Mouse (Mus musculus) forebrain, embryonic 11.5 days (tissue): ENCODE measurements at regions not wholly inside any gene's neighbourhood (a gene's known extent, or its start where the extent isn't known, plus 50 kb on each side); places are given as distances from the start of the nearest gene placed in this dataset.
A peak's percentile ranks its signal among the peaks of the same experiment; 100 is the strongest.
"Not testable (repeated sequence)": the region's sequence is repeated elsewhere in the genome, so short reads cannot be mapped to it uniquely, and the experiment has no call there.

Experiments used
- ATAC-seq: fragments of 200-750 bp; cut with Nextera tagmentation; replicated peaks from 2 replicates; pipeline ENCODE4 v1.8.0; 2017; ENCODE audit warnings: moderate TSS enrichment; ENCODE audit not compliant: low FRiP score
- DNase-seq: peaks from one replicate; pipeline ENCODE4 v3.0.0-alpha.2; 2017; ENCODE audit warnings: low spot score
- H3K27ac ChIP-seq: fragments of 300-500 bp; sonication (generic); 2 replicates; pipeline ENCODE4 v1.5.1; 2014; ENCODE audit warnings: low read depth, low read length
- H3K27me3 ChIP-seq: fragments of 300-500 bp; sonication (generic); 2 replicates; pipeline ENCODE4 v1.6.1; 2014; ENCODE audit warnings: mild to moderate bottlenecking, low read length, mixed read lengths; ENCODE audit not compliant: control insufficient read depth, insufficient read depth
- H3K36me3 ChIP-seq: fragments of 300-500 bp; sonication (generic); 2 replicates; pipeline ENCODE4 v1.6.1; 2014; ENCODE audit warnings: mild to moderate bottlenecking, low read length, moderate library complexity, mixed read lengths; ENCODE audit not compliant: control insufficient read depth, insufficient read depth
- H3K4me1 ChIP-seq: fragments of 300-500 bp; sonication (generic); replicated peaks from 2 replicates; pipeline ENCODE4 v1.6.1; 2014; ENCODE audit warnings: low read length, mixed read lengths; ENCODE audit not compliant: control insufficient read depth, insufficient read depth
- H3K4me2 ChIP-seq: fragments of 300-500 bp; sonication (generic); 2 replicates; pipeline ENCODE4 v1.6.1; 2014; ENCODE audit warnings: low read depth, mild to moderate bottlenecking, low read length, moderate library complexity, mixed read lengths; ENCODE audit not compliant: severe bottlenecking
- H3K4me3 ChIP-seq: fragments of 300-500 bp; sonication (generic); 2 replicates; pipeline ENCODE4 v1.5.1; 2014; ENCODE audit warnings: low read depth, low read length
- H3K9ac ChIP-seq: fragments of 300-500 bp; sonication (generic); 2 replicates; pipeline ENCODE4 v1.6.1; 2014; ENCODE audit warnings: low read length
- H3K9me3 ChIP-seq: fragments of 300-500 bp; sonication (generic); 2 replicates; pipeline ENCODE4 v1.6.1; 2016; ENCODE audit warnings: low read length, mixed read lengths; ENCODE audit not compliant: control insufficient read depth
- whole genome bisulfite sequencing: fragments of 180-500 bp; shearing (Covaris S2); extraction: QIAGEN DNeasy Blood & Tissue Kit; methylation state at CpG from one replicate; pipeline ENCODE4 v1.1.7; 2014; 5-methylcytosine and 5-hydroxymethylcytosine counted together

DNA sequence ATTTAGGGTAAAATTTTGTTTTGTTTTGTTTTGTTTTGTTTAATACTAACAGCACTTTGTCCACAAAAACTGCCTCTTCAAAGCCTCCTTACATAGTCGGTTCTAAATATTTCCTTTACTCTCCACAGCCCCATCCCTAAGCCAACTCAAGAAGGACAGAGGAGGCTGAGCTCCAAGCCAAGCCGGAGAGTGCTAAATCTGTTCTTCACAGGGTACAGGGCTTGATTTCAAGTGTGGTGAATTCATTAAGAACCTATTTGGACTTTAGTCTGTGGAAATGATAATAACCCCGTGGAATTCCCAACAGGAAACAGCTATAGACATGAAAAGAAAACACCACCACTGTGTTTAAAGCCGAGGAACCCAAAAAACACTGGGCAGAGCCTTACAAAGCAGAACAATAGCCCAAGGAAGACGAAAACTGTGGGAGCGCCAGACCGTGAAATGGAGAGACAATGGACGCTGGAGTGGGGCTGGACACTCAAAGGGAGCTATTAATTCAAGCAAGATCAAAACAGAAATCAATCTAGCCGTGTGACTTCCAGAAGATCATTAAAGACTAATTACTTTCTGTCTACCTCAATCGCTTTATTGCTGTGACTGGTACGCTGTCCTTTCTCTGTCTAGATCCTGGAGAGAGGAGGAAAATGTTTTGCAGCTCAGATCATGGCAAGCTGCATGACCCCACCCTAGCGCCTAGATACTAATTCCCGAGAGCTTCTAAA lies 194.7 kb downstream of the Trmt11 start:
- H3K36me3 ChIP-seq: no peaks in the 10 kb centered on the region
- 9% methylated on average over 13 of the region's 13 CpGs for WGBS
- no peaks in the 10 kb centered on the region for H3K9me3 ChIP-seq
- ATAC-seq (peak; percentile 98), DNase-seq (peak; percentile 85)
- H3K4me2 ChIP-seq: peak overlapping the region; percentile 6; the same call in 1 of the 2 replicates
- no peak overlapping the region for H3K4me3 ChIP-seq
- H3K27me3 ChIP-seq: peaks cover 27% of the 10 kb centered on the region
- peak overlapping the region; percentile 32; the same call in 1 of the 2 replicates for H3K27ac ChIP-seq
- H3K9ac ChIP-seq: no peak overlapping the region
- no peaks in the 10 kb centered on the region for H3K4me1 ChIP-seq

DNA sequence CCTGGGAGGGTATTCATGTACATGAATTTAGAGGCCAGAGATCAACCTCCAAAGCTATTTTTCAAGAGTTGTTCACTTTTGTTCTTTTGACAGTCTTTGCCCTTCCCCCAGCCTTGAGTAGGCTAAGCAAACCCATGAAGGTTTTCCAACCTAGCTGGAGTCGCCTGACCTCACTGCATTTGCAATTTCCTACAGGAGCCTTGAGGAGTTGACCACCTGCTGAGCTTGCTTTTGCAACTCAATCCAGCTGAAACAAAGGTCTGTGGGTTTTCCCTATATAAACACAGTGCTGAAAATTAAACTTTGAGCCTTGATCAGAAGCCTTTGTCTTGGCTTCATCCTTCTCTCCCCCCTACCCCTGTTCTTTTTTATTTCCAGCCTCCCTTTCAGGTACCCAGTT lies 170.2 kb upstream of the Cenpw start:
- no peaks in the 10 kb centered on the region for H3K27me3 ChIP-seq
- H3K36me3 ChIP-seq: no peaks in the 10 kb centered on the region
- H3K4me1 ChIP-seq: no peaks in the 10 kb centered on the region
- no peak overlapping the region for H3K27ac ChIP-seq
- ATAC-seq (no peak), DNase-seq (no peak)
- H3K9ac ChIP-seq: no peak overlapping the region
- H3K4me3 ChIP-seq: no peak overlapping the region
- no peaks in the 10 kb centered on the region for H3K9me3 ChIP-seq
- H3K4me2 ChIP-seq: no peak overlapping the region
- WGBS: 26% methylated on average over 1 of the region's 1 CpGs

DNA sequence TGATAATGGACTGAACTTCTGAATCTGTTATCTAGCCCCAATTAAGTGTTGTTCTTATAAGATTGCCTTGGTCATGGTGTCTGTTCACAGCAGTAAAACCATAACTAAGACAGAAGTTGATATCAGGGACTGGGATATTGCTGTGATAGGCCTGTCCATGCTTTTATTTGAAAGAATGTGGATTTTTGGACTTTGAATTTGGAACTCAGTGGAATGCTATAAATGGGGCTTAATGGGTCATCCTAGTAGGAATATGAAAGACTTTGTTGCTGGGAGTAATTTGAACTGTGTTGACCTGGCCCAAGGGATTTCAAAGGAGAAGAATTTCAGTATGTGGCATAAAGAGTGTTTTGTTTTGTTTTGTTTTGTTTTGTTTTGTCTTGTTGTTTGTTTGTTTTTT lies 160.5 kb upstream of the Cenpw start:
- not testable (repeated sequence) for ATAC-seq

DNA sequence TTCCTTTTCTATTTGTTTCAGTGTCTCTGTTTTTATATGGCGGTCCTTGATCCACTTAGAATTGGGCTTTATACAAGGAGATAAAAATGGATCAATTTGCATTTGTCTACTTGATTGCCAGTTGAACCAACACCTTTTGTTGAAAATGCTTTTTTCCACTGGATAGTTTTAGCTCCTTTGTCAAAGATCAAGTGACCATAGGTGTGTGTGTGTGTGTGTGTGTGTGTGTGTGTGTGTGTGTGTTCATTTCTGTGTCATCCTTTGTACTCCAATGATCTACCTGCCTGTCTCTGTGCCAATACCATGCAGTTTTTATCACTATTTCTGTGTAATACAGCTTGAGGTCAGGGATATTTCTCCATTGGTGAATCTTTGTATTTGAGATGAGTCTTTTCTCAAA lies 158.7 kb upstream of the Cenpw start:
- Histone ChIP-seq H3K9ac (no peak overlapping the region), H3K36me3 (no peaks in the 10 kb centered on the region), H3K9me3 (no peaks in the 10 kb centered on the region), H3K27ac (no peak overlapping the region), H3K4me2 (no peak overlapping the region), H3K4me3 (no peak overlapping the region), H3K4me1 (no peaks in the 10 kb centered on the region), H3K27me3 (no peaks in the 10 kb centered on the region)
- ATAC-seq (no peak), DNase-seq (no peak)
- WGBS: 78% methylated on average over 1 of the region's 1 CpGs

More for the DNA sequence above, 160.5 kb upstream of the Cenpw start:
- H3K9me3 ChIP-seq, H3K36me3 ChIP-seq, H3K27me3 ChIP-seq, H3K9ac ChIP-seq, DNase-seq, H3K4me3 ChIP-seq, H3K27ac ChIP-seq, H3K4me2 ChIP-seq, H3K4me1 ChIP-seq: not testable (repeated sequence)

DNA sequence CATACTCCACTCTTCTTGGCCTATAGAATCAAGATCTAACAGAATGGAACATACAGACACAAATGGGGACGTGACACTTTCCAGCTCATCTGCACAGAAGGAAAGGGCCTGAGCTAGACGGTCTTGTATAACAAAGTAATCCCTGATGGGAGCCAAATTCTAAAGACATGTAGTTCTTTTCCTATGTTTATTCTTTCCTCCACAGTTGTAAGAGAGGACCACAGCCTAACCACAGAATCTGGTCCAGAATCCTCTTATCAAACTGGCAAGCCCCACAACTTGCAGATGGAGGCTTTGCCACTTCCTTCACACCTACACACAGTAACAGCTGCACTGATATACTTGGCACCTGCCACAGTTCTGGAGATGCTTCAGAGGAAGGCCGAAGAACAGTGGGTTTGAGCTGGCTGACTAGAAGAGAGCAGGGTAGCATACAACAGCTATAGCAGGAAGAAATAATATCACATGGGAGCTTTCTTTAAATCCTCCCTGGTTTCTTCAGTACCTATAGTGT lies 142.7 kb upstream of the Cenpw start:
- Histone ChIP-seq H3K9me3 (no peaks in the 10 kb centered on the region), H3K27ac (no peak overlapping the region), H3K9ac (no peak overlapping the region), H3K4me2 (no peak overlapping the region), H3K4me3 (no peak overlapping the region), H3K4me1 (no peaks in the 10 kb centered on the region), H3K36me3 (no peaks in the 10 kb centered on the region), H3K27me3 (no peaks in the 10 kb centered on the region)
- no peak for DNase-seq
- WGBS: 81% methylated on average over 3 of the region's 3 CpGs
- ATAC-seq: no peak

DNA sequence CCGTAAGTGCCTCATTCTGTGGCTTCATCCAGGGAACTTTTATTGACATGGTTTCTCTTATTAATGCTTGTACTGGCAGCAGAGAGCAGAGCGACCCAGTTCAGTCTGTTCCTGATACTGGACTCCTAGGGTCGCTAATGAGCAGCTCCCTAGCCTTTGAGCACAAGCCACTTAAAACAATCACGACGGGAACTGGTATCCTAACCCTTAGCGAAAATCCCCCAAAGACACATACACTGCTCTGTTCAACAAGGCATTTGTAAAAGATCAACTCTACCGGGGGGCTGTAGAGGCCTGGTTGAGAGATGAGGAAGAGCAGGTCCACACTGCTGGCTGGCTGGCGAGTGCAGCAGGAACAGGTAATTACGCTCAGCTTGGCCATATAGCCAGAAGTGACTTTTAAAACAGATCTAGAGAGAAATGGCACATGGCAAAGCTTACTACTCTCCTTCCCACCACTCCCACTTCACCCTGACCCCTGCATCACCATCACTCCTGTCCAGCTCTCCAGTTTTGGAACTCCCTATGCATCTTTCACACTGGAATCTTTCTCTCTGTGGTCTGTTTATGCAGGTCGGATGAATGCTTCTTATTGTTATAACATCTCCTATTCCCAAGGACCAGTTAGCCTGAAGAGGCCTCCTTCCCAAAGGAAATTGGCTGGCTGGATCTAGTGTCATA lies 128.1 kb upstream of the Cenpw start:
- Histone ChIP-seq H3K36me3 (no peaks in the 10 kb centered on the region), H3K27me3 (no peaks in the 10 kb centered on the region), H3K4me1 (peaks cover 3% of the 10 kb centered on the region; the same call in 1 of the 2 replicates), H3K9ac (no peak overlapping the region), H3K27ac (peak overlapping the region; percentile 42; the same call in 1 of the 2 replicates), H3K4me3 (no peak overlapping the region), H3K9me3 (no peaks in the 10 kb centered on the region), H3K4me2 (peak overlapping the region; percentile 0; the same call in 1 of the 2 replicates)
- 19% methylated on average over 10 of the region's 10 CpGs for WGBS
- DNase-seq: peak; percentile 64
- peak; percentile 57 for ATAC-seq

DNA sequence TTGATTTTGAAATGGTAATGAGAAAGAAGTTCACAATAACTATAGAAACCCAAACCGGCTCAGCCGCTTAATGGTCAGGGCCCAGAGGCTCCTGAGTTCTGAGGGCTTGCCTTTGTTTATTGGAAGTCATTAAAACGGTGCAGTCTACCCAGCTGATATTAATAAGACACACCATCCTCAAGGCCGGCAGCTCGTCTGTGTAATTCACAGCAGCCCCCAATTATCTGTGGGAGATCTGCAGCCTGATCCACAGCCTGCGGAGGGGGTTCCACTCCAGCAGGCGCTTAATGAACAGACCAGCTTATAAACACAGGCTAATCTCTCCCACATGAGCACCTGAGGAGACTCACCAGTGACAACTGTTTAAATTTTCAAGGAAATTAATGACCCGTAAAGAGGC lies 127.5 kb upstream of the Cenpw start:
- peak; percentile 90 for ATAC-seq
- Histone ChIP-seq H3K27ac (peak overlapping the region; percentile 46; the same call in 1 of the 2 replicates), H3K4me1 (peaks cover 3% of the 10 kb centered on the region; the same call in 1 of the 2 replicates), H3K27me3 (no peaks in the 10 kb centered on the region), H3K9ac (no peak overlapping the region), H3K9me3 (no peaks in the 10 kb centered on the region), H3K4me2 (no peak overlapping the region), H3K4me3 (no peak overlapping the region), H3K36me3 (no peaks in the 10 kb centered on the region)
- DNase-seq: peak; percentile 80
- 6% methylated on average over 8 of the region's 8 CpGs for WGBS

DNA sequence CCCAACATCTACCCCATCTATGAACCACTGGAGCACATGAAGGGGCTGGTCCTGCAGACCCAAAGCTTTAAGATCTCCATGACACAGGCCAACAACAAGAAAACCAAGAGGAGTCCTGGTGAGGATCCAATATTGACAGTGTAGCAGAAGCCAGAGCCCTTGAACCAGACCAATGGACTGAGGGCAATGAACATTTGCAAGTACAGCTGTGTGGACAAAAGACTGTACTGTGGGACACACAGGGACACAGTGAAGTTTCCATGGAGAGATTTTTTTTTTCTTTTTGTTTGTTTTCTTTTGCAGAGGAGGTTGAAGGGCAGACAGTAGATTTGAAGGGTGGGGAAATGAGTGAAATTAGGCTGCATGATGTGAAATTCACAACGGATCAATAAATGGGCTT lies 126.5 kb upstream of the Cenpw start:
- H3K9me3 ChIP-seq: no peaks in the 10 kb centered on the region
- H3K4me2 ChIP-seq: no peak overlapping the region
- DNase-seq (no peak), ATAC-seq (no peak)
- H3K36me3 ChIP-seq: no peaks in the 10 kb centered on the region
- H3K9ac ChIP-seq: no peak overlapping the region
- no peaks in the 10 kb centered on the region for H3K27me3 ChIP-seq
- H3K4me3 ChIP-seq: no peak overlapping the region
- WGBS: 59% methylated on average over 1 of the region's 1 CpGs
- 0 out of 2 replicates have a peak overlapping the region, but pooled peaks have one; percentile 46 for H3K27ac ChIP-seq
- H3K4me1 ChIP-seq: peaks cover 3% of the 10 kb centered on the region; the same call in 1 of the 2 replicates
